Mouse (Mus musculus): ENCODE data around the gene Rap2c. TPM values are rescaled to one million over a fixed set of nuclear protein-coding genes. Genes with fewer than 3 reads are reported as not detected.

Gene Rap2c
- polyA plus RNA-seq, 1 experiment from 2014 or later: 40.4 TPM

DNA sequence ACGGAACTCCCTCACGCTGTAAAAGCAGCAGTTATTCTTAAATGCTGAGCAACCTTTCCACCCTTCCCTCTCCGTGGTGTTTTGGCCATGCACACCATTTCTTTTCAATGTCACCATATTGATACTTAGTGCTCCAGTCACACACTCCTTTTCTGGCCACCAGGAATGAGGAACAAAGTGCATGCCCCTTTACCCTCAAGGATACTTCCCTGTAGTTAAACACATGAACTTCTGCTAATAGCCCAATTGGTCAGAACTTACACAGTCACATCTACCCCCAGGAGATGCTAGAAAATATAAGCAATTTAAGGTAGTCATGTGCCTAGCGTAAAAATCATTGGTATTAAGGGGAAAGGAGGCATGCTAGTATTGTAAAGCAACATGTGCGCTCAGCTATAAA, 47.9 kb downstream of the Rap2c start:
- no peak for DNase-seq (ENCODE audit: low spot score)

DNA sequence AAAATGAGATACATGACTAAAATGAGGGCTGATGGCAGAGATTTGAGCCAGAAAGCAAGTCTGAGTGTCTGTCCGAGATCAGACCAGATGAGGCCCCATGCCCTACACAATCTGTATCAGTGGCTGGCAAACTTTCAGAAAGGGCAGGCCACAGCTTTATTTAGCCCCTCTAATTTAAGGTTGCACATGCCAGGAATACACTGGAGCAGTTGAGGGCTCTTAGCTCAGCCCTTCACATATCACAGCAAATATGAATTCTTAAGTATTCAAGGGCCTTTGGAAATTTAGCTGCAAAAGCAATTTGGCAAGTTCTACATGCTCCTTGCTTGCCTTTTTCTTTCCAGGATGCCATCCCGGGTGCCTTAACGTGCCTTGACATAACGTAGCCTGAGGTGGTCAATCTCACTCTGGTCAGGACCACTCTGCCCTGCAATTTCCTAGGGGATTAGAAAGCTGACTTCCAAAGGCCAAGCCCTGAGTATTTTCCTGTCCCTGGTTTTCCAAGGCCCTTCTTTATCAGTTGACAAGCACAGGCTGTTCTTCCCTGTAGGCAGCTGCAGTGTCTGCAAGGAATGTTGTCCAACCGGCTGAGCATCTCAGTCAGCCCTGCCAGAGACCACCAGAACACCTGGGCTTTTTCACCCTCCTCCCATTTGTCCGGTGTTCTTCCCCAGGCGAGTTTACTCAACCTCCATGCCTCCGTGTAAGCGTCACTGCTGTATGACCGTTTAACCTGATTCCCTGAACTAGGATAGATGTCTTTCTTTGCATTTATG, 49.5 kb downstream of the Rap2c start:
- DNase-seq (ENCODE audit: low spot score): no peak

DNA sequence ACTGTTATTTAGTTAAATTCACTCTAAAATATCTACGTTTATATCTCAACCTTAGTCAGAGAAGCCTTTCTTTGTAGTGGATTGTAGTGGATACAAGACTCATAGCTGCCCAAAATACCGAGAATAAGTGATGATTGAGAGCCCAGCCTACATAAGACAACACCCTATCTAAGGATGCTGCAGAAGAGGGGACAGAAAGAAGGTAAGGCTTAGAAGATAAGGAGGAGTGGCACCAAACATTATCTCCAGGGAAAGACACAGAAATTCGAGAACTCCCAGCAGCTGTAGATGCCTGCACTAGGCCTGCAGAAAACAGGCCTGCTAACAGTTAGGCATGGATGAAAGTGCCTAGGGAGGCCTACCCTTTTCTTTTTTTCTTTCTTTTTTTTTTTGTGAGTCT, 52.7 kb downstream of the Rap2c start:
- DNase-seq (ENCODE audit: low spot score): no peak

DNA sequence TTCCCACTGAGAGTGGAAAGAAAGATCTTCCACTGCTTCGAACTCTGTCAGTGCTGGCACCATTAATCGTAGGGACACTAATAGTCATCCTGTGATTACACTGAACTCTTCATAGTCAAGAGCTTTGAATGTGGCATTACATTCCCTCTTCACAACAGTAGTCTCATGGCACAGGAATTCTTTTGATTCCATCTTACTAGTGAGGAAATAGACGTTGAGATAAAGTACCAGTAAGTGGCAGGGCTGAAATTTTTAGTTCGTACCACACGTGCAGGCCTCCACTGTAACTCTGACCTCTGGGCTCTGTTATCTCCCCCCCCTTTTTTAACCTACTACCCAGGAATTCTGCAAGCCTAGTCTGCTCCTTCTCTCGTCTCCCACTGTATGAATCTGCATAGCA, 54.9 kb downstream of the Rap2c start:
- DNase-seq (ENCODE audit: low spot score): no peak

Other genes starting within 250 kb of the Rap2c start
- gene Stk26, start 177.0 kb downstream of the Rap2c start, polyA plus RNA-seq (2015; fragmentation: Nextera tagmentation; extraction: Ambion mirVana): 25.4 and 25.9 TPM in 2 replicates
- 0.07 and 0.10 TPM in 2 replicates for gene Frmd7, start 75.3 kb downstream of the Rap2c start, polyA plus RNA-seq (2015; fragmentation: Nextera tagmentation; extraction: Ambion mirVana)
- 27.2 and 27.8 TPM in 2 replicates for gene Mbnl3, start 188.5 kb upstream of the Rap2c start, polyA plus RNA-seq (2015; fragmentation: Nextera tagmentation; extraction: Ambion mirVana)